Mouse (Mus musculus) hindbrain, embryonic 15.5 days (tissue): ENCODE results near the gene Nek4. TPM values are rescaled to one million over a fixed set of nuclear protein-coding genes. Genes with fewer than 3 reads are reported as not detected.

ENCODE experiments used
- ATAC-seq: fragments of 200-750 bp; cut with Nextera tagmentation; 2 replicates; pipeline ENCODE4 v1.8.0; 2017; ENCODE audit warnings: low read depth, moderate number of reproducible peaks, moderate TSS enrichment; ENCODE audit not compliant: low FRiP score
- H3K27ac ChIP-seq: fragments of 300-500 bp; sonication (generic); replicated peaks from 2 replicates; pipeline ENCODE4 v1.5.1; 2015; ENCODE audit warnings: mild to moderate bottlenecking, inconsistent platforms
- H3K27me3 ChIP-seq: fragments of 300-500 bp; sonication (generic); 2 replicates; pipeline ENCODE4 v1.6.1; 2015; ENCODE audit warnings: control low read depth, inconsistent platforms
- H3K36me3 ChIP-seq: fragments of 300-500 bp; sonication (generic); 2 replicates; pipeline ENCODE4 v1.6.1; 2015; ENCODE audit warnings: control low read depth, inconsistent platforms
- H3K4me1 ChIP-seq: fragments of 300-500 bp; sonication (generic); replicated peaks from 2 replicates; pipeline ENCODE4 v1.6.1; 2015; ENCODE audit warnings: control low read depth, inconsistent platforms
- H3K4me2 ChIP-seq: fragments of 300-500 bp; sonication (generic); 2 replicates; pipeline ENCODE4 v1.6.1; 2015; ENCODE audit warnings: moderate library complexity, mild to moderate bottlenecking, inconsistent platforms
- H3K4me3 ChIP-seq: fragments of 300-500 bp; sonication (generic); 2 replicates; pipeline ENCODE4 v1.5.1; 2015; ENCODE audit warnings: mild to moderate bottlenecking, inconsistent platforms
- H3K9ac ChIP-seq: fragments of 300-500 bp; sonication (generic); 2 replicates; pipeline ENCODE4 v1.6.1; 2015; ENCODE audit warnings: inconsistent platforms
- H3K9me3 ChIP-seq: fragments of 300-500 bp; sonication (generic); 2 replicates; pipeline ENCODE4 v1.6.1; 2016; ENCODE audit warnings: control low read depth, inconsistent platforms
- WGBS: fragments of 180-500 bp; shearing (Covaris S2); methylation state at CpG from one replicate; pipeline ENCODE4 v1.1.7; 2015; 5-methylcytosine and 5-hydroxymethylcytosine counted together
- polyA plus RNA-seq: library from polyadenylated mRNA; unstranded; fragments of >200 nt; fragmentation: Nextera tagmentation; extraction: Ambion mirVana; gene quantifications from 2 replicates; pipeline ENCODE4 v1.2.1, GENCODE M21; 2015

Nek4 gene
- polyA plus RNA-seq, 1 experiment from 2014 or later = 16.2 TPM

- peaks cover 32% of the 10 kb centered on the region for H3K4me1 ChIP-seq
- peak overlapping the region; percentile 99 for H3K27ac ChIP-seq
- 7% methylated on average over 34 of the region's 56 CpGs for WGBS
- ATAC-seq = peak; percentile 95
- peaks cover 41% of the 10 kb centered on the region for H3K36me3 ChIP-seq
- H3K4me3 ChIP-seq = peak overlapping the region; percentile 70
- H3K9me3 ChIP-seq = no peaks in the 10 kb centered on the region
- no peaks in the 10 kb centered on the region for H3K27me3 ChIP-seq
- H3K9ac ChIP-seq = peak overlapping the region; percentile 93
- peak overlapping the region; percentile 54 for H3K4me2 ChIP-seq
Measured at GRCm38 (mm10) chr14:31019331-31020205, 68.4 kb downstream of the Nek4 start.

GRCm38 (mm10) chr14:31022579-31022978, 71.4 kb downstream of the Nek4 start:
- WGBS = 32% methylated on average over 1 of the region's 1 CpGs
- Histone ChIP-seq H3K9ac (no peak overlapping the region), H3K36me3 (peaks cover 44% of the 10 kb centered on the region), H3K27ac (no peak overlapping the region), H3K4me3 (no peak overlapping the region), H3K4me2 (no peak overlapping the region), H3K9me3 (no peaks in the 10 kb centered on the region), H3K27me3 (no peaks in the 10 kb centered on the region), H3K4me1 (peaks cover 29% of the 10 kb centered on the region)
- no peak for ATAC-seq

- Histone ChIP-seq H3K9ac (no peak overlapping the region), H3K9me3 (no peaks in the 10 kb centered on the region), H3K4me1 (peaks cover 12% of the 10 kb centered on the region), H3K27me3 (no peaks in the 10 kb centered on the region), H3K36me3 (peaks cover 67% of the 10 kb centered on the region), H3K4me2 (no peak overlapping the region), H3K4me3 (no peak overlapping the region), H3K27ac (no peak overlapping the region)
- WGBS = 77% methylated on average over 3 of the region's 3 CpGs
- ATAC-seq = no peak
Measured at GRCm38 (mm10) chr14:31025785-31026184, 74.6 kb downstream of the Nek4 start.

Other genes starting within 250 kb of the Nek4 start
- gene Sfmbt1, start 236.5 kb upstream of the Nek4 start, polyA plus RNA-seq = 16.9 and 18.1 TPM in 2 replicates
- gene Tmem110, start 125.8 kb upstream of the Nek4 start, polyA plus RNA-seq = 19.8 and 20.4 TPM in 2 replicates
- 0.85 and 0.88 TPM in 2 replicates for gene Mustn1, start 72.2 kb upstream of the Nek4 start, polyA plus RNA-seq
- gene Itih4, start 64.9 kb upstream of the Nek4 start, polyA plus RNA-seq = not detected in 2 replicates
- gene Itih3, start 27.6 kb upstream of the Nek4 start, polyA plus RNA-seq = 2.4 and 2.7 TPM in 2 replicates
- not detected in 2 replicates for gene Itih1, start 8.1 kb upstream of the Nek4 start, polyA plus RNA-seq
- gene Glt8d1, start 50.0 kb downstream of the Nek4 start, polyA plus RNA-seq = 60.4 and 61.2 TPM in 2 replicates
- 323 and 340 TPM in 2 replicates for gene Spcs1, start 50.3 kb downstream of the Nek4 start, polyA plus RNA-seq
- 117 and 124 TPM in 2 replicates for gene Pbrm1, start 67.8 kb downstream of the Nek4 start, polyA plus RNA-seq
- 49.0 and 51.8 TPM in 2 replicates for gene Gnl3, start 67.8 kb downstream of the Nek4 start, polyA plus RNA-seq
- gene Smim4, start 177.6 kb downstream of the Nek4 start, polyA plus RNA-seq = 59.3 and 61.1 TPM in 2 replicates
- gene Nt5dc2, start 179.7 kb downstream of the Nek4 start, polyA plus RNA-seq = 269 and 270 TPM in 2 replicates
- 20.9 and 22.4 TPM in 2 replicates for gene Stab1, start 217.3 kb downstream of the Nek4 start, polyA plus RNA-seq